Mouse (Mus musculus) lung, postnatal 25 days (tissue): ENCODE data around the gene Gmpr2.

Experiments used
- DNase-seq: peaks from one replicate; pipeline ENCODE4 v3.0.0; 2022; ENCODE audit warnings: low spot score

Gene Gmpr2

DNA sequence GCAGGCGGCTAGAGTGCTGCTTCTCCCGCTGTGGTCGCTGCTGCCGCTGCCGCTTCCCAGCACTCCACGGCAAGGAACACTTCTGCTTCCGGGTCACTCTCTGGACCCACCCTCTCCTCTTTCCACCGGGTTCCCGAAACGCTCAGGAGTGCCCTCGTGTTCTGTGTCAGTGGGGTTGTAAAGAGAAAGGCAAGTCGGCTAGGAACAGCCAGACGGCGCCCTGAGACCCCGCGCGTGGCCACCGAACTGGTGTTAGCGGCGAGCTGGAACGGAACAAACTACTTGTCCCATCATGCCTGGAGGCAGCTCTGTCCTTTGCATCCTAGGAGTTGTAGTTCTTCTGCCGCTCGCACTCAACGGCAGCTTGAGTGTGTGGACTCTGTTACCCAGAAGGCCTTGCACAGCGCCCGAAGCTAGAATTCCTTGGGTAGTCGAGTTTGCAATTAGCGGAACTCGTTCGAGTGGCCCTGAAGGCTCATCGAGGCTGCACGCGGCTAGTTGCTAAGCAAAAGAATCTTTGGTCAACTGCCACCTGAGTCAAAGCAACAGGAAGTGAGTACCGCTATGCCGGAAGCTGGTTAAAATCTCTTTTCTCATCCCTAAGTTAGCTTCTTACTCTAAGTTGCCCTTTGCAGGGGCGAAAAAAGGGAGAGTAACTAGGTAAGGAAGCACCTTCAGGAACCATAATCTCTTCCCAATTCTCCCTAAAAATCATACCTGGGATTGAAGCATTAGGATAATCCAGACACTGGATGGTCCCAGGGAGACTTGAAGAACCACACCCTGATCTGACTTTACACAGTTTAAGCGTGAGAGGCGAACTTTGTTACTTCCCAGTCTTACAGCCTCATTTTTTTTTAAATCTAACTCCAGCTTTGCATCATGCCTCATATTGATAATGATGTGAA lies at the start of gene Gmpr2, which contains the start of gene Nedd8:
TSS of gene Gmpr2 (plus strand) at position 109 of the 908 bp plus-strand sequence.
TSS of gene Nedd8 (minus strand) at position 292 of the 908 bp plus-strand sequence.
- DNase-seq = peak; percentile 97

DNA sequence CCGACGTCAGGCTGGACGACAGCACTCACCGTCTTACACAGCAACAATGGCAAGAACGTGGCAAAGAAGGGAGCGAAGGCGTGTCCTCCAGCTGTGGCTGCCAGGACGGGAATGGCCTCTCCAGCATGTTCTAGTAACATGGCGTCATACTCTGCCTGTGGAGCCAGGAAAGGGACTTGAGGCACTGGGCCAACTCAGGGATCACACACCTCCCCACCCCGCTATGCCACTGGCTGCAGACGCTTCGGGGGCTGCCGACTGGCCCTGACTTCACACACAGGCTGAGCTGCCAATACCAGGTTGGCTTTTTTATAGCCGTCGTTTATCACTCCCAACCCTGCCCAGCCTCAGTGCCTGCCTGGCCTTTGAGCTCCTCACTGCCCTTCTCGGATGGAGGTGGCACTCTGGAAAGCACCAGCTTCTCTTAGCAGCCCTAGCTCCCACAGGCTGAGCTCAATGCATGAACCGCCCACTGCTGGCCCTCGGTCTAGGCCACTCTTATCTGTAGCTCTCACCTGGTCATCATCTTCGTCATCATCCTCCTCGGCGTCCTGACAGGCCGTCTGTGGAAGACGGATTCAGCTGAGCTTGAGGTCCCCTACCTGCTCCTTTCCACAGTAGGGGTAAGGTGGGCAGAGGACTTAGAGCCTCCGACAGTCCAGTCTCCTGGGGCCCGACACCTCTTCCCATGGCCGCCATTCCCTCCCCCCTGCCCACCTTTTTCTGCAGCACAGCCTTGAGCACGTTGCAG lies 43.5 kb upstream of the Gmpr2 start:
- DNase-seq = no peak

DNA sequence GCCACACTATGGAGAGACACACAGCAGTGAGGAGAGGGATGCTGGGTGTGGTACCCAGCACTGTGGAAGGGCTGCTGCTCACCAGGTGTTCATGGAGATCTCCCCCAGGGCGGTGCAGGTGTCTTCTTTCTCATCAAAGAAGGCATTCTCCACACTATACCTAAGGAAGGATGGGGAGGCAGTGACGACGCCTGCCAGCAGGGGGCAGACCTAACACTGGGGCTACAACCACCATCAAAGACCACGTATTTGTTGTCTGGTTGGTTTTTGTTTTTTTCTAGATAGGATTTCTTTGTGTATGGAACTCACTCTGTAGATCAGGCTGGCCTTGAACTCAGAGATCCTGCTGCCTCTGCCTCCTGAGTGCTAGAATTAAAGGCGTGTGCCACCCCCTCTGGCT lies 42.4 kb upstream of the Gmpr2 start:
- peak; percentile 51 for DNase-seq

DNA sequence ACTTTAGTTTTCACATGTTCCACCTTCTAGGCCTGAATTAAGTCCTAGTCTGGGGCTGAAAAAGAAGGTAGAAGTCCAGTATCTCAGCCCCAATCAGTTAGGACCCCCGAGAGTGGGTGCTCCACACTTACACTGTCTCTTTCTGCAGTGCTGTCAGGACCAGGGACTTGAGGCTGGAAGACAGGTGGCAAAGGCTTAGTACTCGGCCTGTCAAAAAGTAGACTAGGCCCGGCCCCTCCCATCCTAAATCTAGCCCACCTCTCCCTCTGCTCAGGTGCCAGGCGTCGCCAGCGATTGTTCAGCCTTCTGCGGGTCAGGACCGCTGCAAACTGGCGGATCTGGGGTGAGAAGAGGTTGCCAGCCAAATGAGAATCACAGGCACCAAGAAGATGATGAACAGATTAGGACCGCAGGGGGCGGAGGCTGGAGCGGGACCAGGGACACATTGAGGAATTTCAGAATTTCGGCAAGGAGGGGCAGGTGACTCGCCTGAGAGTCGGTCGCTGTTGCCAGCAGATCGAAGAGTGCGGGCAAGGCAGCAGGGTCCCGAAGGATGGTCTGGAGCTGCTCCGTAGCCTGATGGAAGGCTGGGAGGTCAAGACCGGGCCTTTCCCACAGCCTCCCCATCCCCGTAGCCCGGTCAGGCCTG lies 36.7 kb upstream of the Gmpr2 start:
- DNase-seq = no peak

DNA sequence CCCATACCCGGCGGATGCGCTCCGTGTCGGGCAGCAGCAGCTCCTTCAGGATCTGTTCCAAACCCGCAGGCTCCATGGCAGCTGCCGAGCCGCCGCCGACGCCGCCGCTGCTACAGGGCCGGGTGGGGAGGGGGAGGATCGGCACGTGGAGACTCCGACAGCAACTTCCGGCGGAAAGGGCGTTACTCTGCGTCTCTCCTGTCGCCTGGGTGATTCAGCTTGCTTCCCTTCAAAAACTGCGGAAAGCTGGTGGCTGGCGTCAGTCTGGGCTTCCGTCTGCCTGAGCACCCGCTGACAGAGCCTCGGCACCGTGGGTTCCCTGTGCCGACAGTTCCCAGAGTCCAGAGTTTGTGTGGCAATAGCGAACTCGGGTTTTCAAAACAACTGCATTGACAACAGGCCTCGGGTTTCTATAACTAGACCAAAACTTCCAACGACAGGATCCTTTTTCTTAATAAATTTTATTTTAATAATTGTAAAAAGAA lies 36.2 kb upstream of the Gmpr2 start, which contains the start of gene Ipo4:
TSS of gene Ipo4 (minus strand) at position 435 of the 485 bp plus-strand sequence.
- peak; percentile 91 for DNase-seq

DNA sequence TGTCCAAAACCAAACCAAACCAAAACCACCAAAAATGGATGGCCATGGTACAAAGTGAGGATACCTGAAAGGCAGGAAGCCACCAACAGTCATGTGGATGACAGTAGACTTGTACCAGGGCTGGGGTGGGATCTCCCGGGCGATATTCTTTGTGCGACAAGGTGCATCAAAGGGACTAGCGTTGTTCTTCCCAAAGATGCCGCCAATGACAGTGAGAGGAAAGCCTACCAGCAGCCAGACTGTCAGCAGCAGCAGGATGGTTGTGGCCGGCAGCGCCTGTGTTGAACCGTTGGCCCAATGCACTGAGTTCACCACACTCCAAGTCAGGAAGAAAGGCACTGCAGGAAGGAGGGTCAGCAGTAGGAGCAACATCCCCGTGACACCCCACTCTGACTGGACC lies 33.9 kb upstream of the Gmpr2 start, which contains the start of gene Gm49378:
TSS of gene Gm49378 (minus strand) at position 101 of the 400 bp plus-strand sequence.
- no peak for DNase-seq

DNA sequence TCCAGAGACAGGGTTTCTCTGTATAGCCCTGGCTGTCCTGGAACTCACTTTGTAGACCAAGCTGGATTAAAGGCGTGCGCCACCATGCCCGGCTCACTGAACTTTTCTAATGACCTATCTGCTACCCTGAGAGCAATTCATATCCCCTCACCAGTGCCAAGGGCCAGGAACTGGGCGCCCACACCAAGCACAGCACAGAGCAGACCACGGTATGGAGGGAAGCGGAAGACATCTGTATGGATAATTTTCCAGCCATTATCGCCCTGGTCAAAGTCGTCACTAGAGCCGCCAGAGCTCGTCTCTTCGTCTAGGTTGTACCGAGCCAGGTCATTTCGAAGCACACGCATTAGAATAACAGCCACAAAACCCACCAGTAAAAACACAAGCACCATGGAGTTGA lies 30.9 kb upstream of the Gmpr2 start:
- no peak for DNase-seq

DNA sequence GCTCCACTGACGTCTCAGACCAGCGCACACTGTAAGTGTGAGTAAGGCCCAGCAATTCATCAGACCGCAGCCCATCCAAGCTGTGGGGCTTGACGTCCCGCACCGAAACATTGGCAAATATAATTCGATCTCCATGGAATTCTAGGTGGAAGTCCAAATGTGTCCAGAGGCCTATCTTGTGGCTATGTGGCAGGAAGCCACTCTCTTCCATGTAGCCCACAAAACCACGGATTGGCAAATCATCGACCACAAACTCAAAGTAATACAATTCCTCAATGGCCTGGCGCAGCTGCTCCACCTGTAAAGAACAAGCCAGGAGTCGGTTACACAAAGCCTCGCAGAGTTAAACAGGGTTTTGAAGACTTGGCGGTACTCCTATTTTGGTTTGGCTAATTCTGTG lies 30.4 kb upstream of the Gmpr2 start:
- DNase-seq = no peak

DNA sequence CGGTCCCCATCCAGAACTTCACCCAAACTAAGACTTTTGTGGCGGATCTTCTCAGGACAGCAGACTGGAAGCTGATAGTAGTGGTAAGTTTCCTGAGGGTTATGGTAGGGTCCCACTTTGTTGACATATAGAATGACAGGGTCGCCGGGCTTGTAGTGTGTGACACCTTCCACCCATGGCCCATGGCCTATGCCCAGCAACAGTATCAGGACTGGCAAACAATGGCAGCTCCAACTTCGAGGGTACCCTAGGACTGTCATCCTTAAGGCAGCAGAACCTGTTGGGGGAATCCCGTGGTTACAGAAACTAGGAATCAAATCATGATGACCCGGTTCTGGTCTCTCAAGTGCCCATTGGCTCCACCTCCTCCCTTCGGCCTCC lies 29.1 kb upstream of the Gmpr2 start:
- no peak for DNase-seq

DNA sequence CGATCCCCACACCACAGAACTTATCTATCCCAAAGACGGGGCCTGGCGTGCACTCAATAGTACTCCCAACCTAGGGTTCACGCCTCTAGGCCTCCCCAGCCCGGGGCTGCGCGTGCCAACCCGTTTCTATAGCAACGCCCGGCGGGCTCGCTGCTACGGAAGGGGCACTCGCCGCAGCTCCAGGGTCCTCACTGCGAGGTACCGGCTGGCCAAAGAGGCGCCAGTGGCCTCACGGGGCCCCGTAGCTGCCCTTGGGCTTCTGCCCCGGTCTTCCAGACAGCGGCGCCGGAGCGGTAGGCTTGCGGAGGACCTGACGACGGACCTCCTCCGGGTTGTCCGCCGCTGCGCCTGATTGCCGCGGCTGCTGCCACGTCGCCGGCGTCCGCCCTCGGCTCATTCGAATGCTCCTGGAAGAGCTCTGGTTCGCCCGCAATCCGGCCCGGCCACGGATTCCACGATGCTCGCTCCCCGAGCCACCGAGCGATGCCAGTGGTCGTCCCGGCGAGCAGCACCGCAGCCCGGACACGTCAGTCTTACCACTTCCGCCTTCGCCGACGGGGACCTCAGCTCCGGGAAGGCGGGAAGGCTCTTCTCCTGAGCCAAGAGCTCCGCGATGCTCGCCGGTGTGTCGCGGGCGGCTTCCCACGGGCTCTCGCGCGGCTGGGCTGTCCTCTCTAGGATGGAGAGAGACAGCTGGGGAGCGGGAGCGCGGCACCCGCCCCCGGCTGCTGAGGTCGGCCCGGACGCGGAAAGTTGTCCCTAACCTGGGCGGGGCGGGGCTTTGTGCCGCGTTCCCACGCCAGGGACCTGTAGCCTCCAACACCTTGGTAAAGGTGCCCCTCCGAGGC lies 28.5 kb upstream of the Gmpr2 start, which contains the start of gene Tm9sf1:
TSS of gene Tm9sf1 (minus strand) at position 747 of the 848 bp plus-strand sequence.
- DNase-seq = peak; percentile 81

DNA sequence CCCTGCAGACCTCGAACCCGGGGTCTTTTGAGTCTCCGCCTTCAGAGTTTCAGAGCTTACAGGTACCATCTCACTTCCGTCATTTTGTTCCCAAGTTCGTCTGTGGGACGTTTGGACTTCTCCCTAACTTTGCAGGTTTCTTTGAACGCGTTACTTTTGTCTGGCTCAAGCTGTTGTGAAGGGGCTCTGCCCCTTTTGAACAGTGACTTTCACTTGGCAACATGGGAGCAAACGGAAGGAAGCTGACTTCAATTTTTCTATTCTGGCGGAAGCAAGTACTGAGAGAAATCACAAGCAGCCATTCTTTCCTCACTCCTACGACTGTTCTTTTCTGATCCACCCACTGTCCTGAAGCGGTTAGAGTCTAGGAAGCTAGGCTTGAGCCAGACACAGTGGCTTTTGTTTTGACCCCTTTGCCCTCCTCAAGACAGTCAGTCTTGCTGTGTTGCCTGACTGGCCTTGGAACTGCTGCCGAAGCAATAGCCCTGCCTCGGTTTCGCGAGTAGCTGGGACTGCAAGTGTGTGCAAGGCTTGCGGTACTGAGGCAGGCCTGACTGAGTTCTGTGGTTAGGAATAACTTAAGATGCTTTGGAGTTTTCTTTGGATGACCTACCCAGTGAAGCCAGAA lies 27.4 kb upstream of the Gmpr2 start:
- peak; percentile 10 for DNase-seq

DNA sequence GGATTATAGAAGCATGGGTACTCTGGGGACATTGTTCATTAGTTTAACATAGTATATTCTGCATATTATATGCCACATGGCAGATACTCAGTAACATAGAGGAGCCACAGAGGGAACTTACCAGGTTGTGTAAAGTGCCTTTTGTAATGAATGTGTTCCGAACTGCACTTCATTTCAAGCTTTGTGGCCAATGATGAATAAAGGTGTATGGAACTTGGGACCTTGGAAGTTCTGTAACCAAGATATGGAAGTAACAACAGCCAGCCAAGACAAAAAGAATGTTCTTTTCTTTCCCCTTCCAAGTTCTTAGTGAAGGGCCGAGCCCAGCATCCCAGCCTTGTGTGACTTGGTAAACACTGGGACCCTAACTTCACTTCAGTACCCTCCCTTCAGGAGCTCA lies 21.9 kb upstream of the Gmpr2 start, which contains the start of gene Tssk4:
TSS of gene Tssk4 (plus strand) at position 301 of the 400 bp plus-strand sequence.
- no peak for DNase-seq

DNA sequence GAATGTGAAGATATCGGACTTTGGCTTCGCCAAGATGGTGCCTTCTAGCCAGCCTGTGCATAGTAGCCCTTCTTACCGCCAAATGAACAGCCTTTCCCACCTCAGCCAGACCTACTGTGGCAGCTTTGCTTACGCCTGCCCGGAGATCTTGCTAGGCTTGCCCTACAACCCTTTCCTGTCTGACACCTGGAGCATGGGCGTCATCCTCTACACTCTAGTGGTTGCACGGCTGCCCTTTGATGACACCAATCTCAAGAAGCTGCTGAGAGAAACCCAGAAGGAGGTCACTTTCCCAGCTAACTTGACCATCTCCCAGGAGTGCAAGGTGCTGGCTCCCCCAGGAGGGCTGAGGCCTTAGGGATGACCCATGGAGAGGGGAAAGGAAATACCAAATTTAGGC lies 20.2 kb upstream of the Gmpr2 start:
- no peak for DNase-seq

DNA sequence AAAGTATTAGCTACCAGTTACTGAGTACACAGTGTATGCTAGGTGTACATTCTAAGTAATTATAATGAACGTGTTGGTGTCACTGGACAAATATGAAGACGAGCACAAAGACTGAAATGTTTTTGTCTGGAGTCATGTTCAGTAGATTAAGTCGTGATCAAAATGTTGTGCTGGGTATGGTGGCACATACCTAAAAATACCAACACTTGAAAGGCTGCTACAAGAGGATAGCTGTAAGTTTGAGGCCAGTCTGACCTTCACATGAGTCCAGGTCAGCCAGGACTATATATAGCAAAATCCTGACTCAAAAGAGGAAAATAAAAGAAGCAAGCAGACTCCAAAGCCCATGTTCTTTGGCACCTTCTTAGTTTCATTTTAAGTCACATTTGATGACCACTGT lies 14.8 kb upstream of the Gmpr2 start:
- DNase-seq = no peak

DNA sequence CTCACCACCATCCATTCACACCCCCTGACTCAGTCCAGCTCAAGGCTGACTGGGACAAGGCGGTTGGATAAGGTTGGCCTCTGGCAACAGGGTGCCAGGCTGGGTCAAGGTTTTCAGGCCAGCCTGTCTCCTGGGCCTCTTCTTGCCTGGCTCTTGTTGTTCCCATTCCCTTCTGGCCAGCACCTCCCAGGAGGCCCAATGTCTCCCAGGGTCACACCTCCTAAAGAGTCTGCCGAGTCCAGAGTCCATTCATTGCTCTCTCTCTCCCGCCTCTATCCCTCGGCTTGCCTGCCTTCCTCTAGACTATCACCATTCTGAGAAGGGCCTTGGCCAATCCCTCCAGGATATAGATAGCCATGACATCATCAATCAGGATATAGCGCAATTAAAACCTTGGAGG lies 13.7 kb upstream of the Gmpr2 start:
- DNase-seq = no peak

DNA sequence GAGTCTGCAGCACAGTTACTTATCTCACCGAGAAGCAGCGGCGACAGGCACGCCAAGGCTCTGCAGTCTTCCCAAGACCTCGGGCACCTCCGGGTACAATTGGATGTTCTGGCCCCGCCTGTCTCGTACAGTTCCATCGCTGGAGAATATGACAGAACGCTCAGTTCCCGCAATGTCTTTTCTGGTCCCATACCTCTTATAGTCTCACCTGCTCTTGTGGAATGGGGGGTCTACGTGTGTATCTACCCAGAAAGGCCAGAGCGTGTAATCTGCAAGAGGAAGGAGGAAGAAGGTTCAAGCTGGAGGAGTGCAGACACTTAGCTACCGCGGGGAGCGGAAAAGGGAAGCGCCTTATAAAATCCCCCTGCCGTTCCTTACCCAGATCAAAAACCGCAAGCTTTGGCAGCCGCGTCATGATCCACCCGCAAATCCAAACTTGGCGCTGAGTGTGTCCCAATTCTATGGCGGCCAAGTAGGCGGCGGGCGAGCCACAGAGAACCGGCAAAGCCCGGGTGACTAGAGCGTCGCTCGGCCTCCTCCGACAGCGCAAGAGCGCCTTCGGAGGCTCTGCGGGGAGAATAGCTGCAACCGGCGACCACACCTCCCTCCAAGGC lies 11.7 kb upstream of the Gmpr2 start, which contains the start of gene Mdp1:
TSS of gene Mdp1 (minus strand) at position 549 of the 614 bp plus-strand sequence.
- DNase-seq = peak; percentile 77

DNA sequence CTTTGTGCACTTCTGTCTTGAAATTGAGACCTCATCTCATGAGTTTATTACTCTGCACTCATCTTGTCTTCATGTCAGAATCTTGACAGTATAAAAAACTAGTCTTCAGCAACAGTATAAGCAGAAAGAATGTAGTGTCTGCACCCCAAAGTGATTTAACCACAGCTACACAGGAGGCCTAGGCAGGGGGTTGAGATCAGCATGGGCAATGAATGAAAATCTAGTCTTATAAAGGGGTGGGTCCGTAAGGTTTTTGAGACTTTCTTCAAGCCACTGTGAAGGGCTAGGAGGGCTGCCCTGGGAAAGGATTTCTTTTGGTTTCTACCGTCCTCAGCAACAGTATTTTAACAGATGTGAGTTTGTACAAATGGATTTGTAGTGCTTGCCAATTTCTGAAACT lies 11.1 kb upstream of the Gmpr2 start:
- DNase-seq = no peak

DNA sequence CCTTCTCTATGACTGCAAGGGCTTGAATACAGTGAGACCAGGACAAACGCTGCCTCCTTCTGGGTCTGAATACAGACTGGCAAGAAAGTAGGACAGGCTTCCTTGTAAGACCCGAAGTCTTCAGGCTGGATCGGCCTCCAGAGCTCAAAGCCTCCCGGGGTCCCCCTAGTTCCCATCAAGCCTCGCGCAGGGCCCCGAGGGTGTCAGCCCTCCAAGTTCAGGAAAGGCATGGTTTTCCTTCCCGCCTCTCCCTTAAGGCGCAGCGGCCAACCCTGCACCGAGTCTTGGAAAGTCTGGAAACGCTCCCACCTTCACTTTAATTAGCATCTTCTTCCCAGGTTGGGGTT lies 282 bp upstream of the Gmpr2 start:
- no peak for DNase-seq

DNA sequence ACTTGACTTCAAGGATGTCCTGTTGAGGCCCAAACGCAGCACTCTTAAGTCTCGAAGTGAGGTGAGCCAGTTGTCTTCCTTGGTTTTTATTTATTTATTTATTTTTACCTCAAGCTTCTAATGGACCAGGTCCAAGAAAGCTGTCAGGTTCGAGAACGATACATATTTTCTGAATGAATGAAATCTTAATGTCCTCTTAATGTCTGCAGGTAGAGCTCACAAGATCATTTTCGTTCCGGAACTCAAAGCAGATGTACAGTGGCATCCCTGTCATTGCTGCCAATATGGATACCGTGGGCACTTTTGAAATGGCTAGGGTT lies 960 bp downstream of the Gmpr2 start:
- DNase-seq = no peak

DNA sequence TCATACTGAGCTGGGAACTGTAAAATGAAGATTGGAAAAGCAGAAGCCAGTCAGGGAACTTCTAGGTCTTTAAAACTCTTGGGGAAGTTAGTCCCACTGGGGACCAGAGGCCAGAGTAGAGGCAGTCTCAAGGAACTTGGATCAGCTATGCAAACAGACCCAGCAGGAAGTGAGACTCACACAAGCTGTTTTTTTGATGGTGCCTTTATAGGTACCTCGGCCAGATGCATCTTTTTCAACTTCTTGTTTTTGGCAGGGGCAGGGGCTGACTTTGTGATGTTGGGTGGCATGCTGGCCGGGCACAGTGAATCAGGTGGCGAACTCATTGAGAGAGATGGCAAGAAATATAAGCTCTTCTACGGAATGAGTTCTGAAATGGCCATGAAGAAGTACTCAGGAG lies 5.9 kb downstream of the Gmpr2 start:
- DNase-seq = no peak
